Mouse (Mus musculus) ES-Bruce4 (cell line): ENCODE results near the gene Prkaa1.

Experiments
- CTCF ChIP-seq: IDR thresholded peaks from one replicate; pipeline ENCODE4 v1.8.1; 2011; ENCODE audit warnings: low read depth, low read length
- POLR2A ChIP-seq: IDR thresholded peaks from one replicate; pipeline ENCODE4 v1.8.1; 2011; ENCODE audit warnings: low read length; ENCODE audit not compliant: insufficient read depth

- TF ChIP-seq POLR2A (no peak), CTCF (no peak)
Measured at GRCm38 (mm10) chr15:5140357-5140756, 3.3 kb upstream of the Prkaa1 start.
